Mouse (Mus musculus) forelimb bud, embryonic 11.5 days (tissue): ENCODE results near the gene Fndc11.

Experiments
- DNase-seq: peaks from one replicate; pipeline ENCODE4 v3.0.0-alpha.2; 2012; ENCODE audit warnings: low read depth, low spot score

The Fndc11 gene

DNA sequence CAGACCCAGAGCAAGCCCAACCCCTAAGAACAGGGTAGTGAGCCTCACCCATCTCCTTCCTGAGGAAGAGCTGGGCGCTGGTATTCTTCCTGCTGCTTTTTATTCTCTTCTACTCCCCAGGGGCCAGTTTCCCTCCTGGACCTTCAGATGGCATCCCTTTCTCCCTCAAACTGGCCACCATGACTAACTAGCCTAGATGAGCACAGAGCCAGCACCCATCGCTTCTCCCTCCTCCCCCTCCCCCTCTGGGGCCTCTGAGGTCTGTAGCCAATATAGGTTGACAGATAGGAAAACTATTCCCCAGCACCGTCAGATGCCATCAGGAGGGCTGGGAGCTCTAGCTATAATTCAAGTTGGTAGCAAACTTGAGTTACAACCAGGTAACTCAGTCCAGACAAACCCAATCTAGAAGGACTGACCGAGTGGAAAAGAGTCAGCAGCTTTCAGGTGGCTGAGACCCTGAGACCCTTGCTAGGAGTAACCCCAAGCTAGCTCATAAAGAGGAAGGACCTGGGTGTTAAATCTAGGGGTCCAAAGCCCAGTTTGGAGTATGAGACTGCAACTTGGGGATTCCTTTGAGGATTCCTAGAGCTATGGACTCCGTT lies 830 bp upstream of the Fndc11 start:
- DNase-seq, result no peak

DNA sequence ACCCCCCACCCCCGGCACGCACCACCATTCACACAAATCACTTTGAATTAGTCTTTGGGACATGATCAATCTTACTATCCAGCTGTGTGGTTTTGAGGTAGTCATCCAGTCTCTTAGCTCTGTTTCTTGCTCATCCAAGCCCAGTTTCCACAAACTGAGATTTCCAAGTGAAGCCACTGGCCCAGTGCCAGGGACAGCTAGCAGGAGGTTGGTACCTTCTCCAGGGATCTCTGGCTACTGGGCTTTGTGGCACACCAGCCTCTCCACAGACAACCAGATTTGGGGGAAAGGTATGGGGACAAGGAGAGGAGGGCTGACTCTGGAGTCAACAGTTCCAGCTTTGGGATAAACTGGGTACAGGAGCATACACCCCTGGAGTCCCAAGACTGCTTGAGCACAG lies 548 bp downstream of the Fndc11 start:
- DNase-seq, result no peak

DNA sequence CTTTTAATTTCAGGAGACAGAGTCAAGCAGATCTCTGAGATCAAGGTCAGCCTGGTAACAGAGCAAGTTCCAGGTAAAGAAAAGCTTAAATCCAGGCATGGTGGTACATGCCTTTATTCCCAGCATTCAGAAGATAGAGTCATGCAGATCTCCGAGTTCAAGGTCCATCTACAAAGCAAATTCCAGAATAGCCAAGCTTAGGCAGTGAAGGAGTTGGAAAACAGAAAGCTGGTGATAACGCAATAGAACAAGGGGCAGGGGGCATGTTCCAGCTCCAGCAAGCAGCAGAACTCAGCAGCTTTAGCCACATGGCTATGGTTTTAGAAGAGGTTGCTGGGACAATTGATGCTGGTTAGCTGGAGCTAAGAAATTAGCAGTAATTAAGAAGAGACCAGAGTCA lies 5.2 kb downstream of the Fndc11 start:
- no peak for DNase-seq

GRCm38 (mm10) chr2:181227122-181227521 lies 7.3 kb downstream of the Fndc11 start:
- no peak for DNase-seq

DNA sequence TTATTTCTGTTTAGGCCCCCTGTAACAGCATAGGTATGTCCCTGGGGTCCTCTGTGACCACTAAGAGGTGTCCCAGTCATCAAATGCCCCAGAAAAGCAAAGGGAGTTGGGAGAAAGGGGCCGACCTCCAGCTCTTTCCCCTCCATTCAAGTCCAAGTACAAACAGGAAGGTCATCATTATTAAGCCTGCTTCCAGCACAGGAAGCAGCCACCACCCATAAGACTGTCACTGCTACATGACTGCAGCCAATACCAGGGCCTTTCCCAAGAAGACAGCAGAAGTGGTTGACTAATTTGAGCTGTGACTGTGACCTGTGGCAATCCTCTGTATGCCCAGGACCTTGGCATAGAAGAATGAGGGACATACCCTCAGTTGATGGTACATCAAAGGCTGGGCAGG lies 8.5 kb downstream of the Fndc11 start:
- DNase-seq, result no peak

GRCm38 (mm10) chr2:181231171-181231570 lies 11.4 kb downstream of the Fndc11 start:
- DNase-seq, result no peak

GRCm38 (mm10) chr2:181233443-181233842 lies 13.6 kb downstream of the Fndc11 start:
- DNase-seq, result no peak

DNA sequence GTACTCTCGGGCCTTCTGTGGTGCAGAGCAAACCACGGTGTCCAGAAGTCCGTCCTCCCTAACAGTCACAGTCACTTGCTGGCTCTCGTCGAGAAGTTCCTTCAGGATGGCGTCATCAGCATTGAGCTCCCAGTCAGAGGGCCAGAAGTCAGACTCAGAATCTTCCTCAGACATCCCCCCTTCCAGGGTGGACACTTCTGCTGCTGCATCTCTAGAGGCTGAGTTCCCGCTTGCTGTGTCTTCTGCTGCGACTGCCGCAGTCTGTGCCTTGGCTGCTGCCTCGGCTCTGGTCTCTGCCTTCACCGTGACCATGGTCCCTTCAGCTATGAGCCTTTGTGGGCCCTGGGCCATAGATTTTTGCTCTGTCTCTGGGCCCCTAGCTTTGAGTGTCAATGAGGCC lies 14.9 kb downstream of the Fndc11 start:
- no peak for DNase-seq

DNA sequence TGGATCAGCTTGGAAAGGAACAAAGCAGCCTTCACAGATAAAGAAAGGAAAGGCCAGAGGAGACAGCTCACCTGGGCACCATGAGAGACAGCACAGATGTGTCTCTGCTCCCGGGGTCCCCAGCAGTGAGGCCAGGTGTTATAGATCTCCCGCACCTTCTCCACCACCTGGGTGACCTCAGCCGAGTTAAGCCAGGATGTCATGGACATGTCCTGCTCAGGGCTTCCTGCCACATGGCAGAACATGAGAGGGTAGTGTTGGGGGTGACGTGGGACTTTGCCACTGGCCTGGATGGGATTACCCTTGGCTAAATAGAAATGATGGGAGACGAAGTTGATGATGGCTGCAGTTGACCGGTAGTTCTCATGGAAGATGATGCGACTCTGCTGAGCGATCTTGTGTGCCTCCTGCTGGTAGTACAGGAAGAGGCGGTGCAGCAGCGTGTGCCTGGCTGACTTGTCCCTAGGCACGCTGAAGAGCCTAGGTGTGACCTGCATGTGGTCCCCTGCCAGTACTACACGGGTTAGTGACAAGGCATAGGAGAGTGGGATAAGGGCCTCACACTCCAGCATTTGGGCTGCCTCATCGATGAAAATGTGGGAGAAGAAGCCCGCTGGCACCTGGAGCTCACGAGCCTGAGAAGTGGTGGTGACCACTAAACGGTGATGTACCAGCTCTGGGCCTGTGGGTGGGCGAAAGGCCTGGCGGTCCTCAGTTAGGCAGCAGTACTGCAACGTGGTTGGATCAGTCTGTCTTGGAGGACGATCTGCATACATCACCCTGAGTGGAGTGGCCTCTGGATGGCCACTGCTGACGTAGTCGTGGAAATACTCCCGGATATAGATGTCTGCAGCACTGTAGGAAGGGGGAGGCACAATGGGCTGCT lies 16.1 kb downstream of the Fndc11 start:
- no peak for DNase-seq

- DNase-seq, result no peak
Observed at GRCm38 (mm10) chr2:181237251-181238014, 17.6 kb downstream of the Fndc11 start.

GRCm38 (mm10) chr2:181238091-181238610 lies 18.3 kb downstream of the Fndc11 start:
- no peak for DNase-seq

DNA sequence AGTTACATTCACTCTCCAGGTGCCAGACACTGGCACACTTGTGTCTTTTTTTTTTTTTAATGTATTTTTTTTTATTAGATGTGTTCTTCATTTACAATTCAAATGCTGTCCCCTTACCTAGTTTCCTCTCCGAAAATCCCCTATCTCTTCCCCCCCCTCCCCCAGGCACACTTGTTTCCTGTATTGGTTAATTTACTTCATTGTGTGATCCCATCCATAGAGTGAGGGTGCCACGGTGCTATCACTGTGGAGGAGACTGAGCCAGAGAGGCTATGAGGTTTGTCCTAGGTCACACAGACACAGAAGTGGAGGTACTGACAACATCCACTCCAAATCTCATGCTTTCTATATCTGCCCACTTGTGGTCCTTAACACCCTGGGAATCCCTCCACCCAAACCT lies 19.0 kb downstream of the Fndc11 start:
- no peak for DNase-seq

- no peak for DNase-seq
Observed at GRCm38 (mm10) chr2:181239261-181239660, 19.4 kb downstream of the Fndc11 start.

DNA sequence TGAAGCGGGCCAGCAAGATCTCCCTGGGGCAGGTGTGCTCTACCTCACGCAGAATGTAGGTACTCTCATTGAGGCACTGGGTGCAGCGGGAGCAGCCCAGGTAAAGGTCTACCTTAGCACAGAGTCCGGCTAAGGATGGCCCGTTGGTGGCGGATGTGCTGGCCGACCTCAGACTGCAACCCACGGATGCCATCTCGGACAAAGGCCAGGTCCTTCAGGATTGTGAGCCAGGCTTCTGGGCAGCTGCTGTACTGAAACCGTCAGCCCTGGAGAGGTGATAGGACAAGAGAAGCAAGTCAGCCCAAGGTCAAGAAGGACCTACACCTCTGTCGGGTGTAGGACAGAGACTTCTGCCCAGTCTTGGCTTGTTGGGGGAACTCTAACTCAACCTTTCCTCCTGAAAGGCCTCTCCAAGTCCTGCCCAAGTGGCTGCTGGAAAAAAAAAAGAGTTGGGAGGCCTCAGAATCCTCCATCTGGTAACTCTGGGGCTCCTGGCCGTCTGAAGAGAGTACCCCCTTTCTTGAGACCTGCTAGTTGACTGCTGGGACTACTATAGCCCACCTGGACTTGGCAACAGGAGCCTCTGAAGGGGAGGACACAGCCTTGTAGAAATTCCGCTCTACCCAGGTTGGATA lies 21.1 kb downstream of the Fndc11 start:
- DNase-seq, result no peak

GRCm38 (mm10) chr2:181241602-181242313 lies 21.9 kb downstream of the Fndc11 start, which contains the start of gene Helz2:
Gene Helz2 (minus strand): TSS chr2:181242027.
- DNase-seq, result no peak

GRCm38 (mm10) chr2:181242314-181242665 lies 22.5 kb downstream of the Fndc11 start:
- DNase-seq, result no peak

DNA sequence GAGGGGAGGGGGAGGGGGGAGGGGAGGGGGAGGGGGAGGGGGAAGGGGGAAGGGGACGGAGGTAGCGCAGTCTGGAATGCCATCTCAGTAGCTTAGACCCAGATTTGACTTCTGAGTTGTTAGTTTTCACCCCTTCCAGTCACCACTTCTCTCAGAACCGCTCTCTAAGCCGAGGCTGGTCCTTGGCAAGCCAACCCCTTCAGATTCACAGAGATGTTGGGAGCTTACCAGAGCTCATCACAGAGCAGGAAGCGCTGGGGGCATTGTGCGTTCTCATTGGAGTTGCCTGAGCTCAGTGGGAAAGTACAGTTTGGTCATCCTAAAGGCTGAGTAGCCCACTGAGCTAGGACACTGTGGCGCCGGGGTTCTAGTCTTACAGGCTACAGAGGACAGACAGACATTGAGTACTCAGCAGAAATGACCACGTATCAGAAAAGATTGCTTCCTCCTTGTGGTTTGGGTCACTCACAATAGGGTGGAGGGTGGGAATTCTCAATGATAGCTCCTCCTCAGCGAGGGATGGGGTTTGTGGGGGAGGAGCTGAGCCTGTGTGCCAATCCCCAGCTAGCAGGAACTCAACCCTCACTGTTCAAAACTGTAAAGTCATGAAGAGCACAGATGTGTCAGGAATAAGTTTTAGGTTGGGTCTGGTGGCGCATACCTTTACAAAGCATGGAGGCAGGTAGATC lies 24.0 kb downstream of the Fndc11 start:
- no peak for DNase-seq

DNA sequence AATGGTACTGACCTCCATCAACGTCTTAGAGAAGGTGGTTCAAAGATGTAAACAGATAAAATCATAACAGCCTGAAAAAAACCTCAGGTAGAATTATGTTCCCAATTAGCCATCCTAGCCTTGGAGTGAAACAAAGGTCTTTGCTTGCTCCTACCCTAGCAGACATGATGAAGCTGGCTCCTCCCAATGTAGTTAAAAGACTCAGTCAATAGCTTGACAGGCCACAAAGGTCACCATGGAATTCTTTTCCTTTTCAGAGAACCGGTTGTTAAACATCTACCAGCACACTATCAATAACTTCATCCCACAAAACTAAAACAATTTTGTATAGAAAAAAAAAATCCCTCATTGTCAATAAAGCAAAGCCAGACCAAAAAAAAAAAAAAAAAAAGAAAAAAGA lies 25.2 kb downstream of the Fndc11 start:
- DNase-seq, result no peak

- no peak for DNase-seq
Observed at GRCm38 (mm10) chr2:181249217-181249616, 29.4 kb downstream of the Fndc11 start.

DNA sequence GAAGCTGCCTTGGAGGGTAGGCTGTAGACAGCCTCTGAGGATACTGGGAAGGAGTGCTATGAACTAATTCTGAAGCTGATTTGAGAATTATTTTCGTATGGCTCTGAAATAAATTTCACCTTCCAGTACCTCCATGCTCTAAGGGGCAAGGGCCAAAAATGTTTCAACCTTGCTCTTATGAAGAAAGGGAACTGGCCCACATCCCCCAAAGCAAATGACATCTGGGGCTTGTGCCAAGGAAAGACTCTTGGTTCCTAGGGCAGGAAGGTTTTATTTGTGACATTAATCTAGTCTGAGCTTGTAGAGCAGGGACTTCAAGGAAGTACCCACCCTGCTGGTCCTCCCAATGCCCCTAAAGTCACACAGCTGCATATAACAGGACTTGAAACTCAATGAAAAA lies 32.0 kb downstream of the Fndc11 start:
- DNase-seq, result no peak

DNA sequence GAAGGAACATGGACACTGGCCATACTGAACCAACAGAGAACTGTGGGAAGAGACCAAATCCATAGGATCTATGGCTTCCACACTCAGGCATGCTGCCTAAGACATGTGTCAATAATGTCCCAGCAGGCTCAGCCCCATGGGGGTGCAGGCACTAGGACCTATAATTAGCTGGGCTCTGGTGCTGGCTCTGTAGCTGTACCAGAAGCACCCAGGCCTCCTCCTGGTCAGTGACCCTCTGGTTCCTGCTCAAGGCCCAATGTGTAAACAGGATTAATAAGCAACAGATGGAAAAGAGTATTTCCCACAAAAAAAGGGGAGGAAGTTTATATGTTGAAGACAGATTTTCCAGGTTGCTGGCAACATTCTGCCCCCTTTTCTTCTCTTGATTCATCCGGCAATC lies 33.4 kb downstream of the Fndc11 start:
- DNase-seq, result no peak
